Mouse (Mus musculus) Muller cell, postnatal 12 days (primary cell): ENCODE results near the gene Grn.
"Not testable (repeated sequence)": the region's sequence is repeated elsewhere in the genome, so short reads cannot be mapped to it uniquely, and the experiment has no call there.

Experiments
- DNase-seq: peaks from one replicate; pipeline ENCODE4 v3.0.0-alpha.2; 2015; ENCODE audit errors: inconsistent ontology term

Grn gene

DNA sequence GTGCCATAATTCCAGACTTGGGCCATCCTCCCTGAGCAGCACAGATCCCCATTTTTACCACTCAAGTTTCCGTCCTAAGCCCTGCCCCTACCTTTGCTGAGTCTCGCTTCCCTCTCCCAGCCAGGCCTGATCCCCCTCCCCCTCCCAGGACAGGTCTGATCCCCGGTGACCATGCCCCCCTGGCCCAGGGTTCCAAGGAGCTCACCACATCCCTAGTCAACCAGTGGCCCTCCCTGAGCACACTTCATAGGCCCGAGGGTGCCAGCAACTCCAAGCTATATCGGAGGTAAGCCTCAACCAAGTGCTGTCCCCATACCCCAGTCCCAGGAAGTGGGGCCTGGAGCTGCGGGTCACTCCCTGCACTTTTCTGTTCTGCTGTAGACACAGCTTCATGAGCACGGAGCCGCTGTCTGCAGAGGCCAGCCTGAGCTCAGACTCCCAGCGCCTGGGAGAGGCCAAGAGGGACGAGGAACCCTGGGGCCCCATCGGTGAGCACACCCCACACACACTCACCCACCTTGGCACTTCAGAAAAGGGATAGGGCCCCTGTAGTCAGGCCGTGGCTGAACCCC, 29.5 kb upstream of the Grn start:
- no peak for DNase-seq

DNA sequence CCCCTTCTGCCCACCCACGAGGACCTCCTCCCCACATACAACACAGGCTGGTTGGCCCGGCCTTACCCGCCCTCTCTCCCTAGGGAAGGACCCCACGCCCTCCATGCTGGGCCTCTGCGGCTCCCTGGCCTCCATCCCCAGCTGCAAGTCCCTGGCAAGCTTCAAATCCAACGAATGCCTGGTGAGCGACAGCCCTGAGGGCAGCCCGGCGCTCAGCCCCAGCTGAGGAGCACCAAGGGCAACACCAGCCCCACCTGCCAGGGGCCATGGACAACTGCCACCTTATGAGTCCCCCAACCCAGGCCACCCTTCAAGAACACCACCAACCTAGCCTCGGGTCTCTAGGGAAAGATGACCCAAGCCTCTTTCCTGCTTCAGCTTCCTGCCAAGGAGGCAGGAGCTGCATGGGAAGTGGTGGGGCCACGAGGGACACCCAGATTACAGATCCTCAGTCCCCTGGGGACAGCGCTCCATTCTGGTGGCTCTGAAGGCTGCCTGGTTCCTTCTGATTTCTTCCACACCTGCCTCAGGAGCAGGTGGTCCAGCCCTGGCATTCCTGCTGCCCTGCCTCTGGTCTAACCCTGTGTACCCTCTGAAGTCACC, 28.1 kb upstream of the Grn start:
- DNase-seq = no peak

DNA sequence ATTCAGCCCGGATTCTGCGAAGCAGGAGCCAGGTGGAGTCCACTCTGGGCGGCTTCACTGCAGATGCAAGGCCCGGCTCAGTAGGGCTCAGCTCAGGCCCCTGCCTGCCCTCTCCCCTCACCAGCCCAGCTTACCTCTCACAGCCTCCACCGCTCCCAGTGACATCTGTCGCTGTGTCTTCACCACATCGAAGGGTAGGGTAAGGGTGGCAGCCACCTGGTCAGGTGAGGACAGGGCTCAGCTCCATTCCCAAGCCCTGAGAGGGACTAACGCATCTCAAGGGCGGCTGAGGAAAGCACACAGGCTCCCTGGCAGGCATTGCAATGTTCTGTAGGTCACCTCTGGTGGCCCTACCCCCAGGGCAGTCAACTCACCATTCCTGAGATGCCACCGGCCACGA, 26.5 kb upstream of the Grn start:
- no peak for DNase-seq

DNA sequence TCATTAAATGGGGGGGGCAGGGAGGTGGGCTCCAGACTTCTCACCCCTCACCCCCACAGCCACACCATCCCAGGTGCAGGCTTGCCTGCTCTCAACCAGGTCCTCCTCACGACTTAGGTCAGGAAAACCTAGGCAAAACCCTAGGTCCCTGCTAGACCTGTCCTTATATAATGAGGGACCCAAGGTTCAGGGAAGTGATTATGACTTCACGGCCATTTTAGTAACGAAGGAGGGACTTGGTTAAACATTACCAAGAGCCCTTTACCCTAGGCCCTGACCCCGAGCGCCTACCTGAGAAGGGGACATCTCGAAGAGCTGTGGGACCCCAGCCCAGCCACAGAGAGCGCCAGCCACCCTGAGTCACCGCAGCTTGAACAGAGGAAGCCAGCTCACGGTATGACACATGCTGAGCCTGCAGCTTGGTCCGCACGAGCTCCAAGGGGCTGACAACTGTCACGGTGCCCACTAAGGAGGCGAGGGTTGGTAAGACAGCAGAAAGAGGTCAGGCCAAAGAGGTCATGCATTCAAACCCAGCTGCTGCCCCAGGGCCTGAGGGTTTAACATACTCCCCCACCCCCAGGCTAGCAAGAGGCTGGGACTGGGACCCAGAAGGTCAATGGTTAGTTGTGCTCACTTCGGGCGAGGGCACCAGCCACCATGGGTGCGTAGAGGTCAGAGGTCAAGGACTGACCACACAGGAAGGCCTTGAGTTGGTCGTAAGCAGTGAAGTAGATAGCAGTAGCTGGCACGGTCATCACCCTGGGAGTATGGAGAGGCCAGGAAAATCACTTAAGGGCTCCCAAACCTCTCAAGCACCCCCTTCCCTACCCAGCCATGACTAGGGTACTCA, 25.7 kb upstream of the Grn start:
- no peak for DNase-seq

DNA sequence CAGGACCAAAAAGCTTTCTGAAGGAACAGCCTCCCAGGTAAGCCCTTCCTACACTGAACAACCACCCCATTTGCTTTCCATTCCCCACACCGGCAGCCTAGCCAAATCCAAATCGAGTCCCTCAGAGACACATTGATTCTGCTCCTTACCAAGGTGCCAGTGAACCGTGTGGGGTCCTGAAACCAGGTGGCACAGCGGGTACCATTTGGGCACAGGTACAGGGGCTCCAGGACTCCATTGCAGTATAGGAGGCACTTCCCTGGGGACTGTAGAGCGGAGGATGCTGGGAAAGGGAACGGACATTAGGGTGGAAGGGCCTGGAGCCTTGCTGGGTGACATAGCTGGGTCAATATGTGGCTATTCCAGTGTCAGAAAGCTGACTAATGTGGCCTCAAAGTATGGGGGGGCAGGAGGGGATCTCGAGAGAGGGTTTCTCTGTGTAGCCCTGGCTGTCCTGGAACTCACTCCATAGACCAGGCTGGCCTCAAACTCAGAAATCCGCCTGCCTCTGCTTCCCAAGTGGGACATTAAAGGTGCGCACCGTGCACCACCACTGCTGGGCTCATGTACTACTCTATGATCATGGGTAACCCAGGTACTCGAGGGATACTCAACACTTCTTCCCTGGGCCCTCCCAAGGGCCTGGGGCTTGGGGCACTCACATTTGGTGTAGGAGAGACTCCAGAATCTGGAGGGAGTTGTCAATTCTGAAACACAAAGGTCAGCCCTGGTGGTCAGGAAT, 24.4 kb upstream of the Grn start:
- no peak for DNase-seq

DNA sequence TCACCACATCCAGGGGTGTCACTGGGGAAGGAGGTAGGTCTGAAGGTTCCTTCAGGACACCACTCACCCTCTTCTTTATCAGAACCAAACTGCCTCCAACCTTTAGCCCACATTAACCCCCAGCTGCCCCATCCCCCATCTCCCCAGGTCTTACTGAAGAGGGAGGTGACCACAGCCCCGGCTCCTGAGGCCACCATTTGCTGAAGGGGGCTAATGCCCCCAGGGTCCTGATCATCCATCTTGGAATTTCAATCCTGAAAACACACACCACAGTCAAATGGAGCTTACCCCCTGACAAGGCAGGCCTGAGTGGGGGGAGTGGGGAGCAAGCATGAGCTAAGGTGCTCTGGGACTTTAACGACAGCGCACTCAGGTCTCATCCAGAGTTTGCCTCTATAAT, 23.7 kb upstream of the Grn start:
- DNase-seq = no peak

DNA sequence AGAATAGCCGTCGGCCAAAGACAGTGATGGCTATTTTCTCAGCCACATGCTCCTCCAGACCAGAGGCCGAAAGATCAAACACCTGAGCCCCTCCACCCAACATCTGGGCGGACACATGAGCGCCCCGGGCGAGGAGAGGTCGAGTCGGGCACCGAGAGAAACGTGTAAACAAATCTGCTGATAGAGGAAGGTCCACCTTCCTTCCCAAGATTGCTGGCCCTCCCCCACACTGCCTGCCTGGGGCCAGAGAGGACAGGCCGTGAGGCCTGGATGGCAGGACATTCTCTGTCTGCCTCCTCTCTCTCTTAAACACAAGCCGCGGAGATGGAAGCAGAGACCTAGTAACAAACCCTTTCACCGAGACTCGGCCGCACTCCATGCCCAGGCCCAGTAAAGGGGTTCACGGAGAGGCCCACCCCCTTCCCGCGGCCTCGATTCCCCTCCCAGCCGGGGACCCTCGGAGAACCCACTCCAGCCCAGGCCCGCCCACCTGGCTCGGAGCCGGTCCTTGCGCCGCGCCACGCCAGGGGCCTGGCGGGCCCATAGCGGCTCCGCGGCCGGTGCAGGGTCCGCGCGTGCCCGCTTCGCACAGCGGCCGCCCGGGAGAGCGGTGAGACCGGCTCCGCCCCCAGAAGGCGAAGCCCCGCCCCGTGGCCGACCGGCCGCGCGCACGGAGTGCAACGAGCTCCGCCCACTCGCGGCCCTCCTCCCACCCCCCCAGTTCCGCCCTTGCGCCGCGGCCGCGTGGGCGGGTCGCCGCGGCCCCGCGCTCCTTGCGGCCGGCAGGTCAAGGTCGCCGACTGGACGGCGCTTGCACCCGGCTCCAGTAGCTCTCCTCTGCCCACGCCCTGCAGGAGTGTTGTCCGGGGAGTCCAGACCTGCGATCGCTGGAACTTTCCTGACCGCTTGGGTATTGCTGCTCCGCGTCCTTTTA, 22.9 kb upstream of the Grn start:
- DNase-seq = peak; percentile 96

DNA sequence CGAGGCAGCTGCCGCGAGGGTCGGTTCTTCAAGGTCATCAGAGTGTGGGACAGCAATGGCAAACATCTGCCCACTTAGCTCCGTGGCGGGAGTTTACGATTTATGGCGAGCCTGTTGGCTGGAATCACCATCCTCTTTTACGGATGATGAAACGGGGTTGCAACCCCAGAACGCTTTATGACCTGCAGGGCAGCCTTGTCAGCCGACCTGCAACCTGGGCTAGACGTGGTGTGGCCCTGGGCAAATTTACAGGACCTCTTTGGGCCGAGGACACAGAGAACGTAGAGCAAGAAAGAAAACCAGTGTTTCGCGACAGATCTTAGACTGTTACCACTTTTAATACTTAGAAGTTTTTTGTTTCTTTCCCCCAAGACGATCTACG, 22.3 kb upstream of the Grn start, which contains the start of gene Slc25a39:
TSS of gene Slc25a39 (minus strand) at position 113 of the 382 bp plus-strand sequence.
- DNase-seq = no peak

DNA sequence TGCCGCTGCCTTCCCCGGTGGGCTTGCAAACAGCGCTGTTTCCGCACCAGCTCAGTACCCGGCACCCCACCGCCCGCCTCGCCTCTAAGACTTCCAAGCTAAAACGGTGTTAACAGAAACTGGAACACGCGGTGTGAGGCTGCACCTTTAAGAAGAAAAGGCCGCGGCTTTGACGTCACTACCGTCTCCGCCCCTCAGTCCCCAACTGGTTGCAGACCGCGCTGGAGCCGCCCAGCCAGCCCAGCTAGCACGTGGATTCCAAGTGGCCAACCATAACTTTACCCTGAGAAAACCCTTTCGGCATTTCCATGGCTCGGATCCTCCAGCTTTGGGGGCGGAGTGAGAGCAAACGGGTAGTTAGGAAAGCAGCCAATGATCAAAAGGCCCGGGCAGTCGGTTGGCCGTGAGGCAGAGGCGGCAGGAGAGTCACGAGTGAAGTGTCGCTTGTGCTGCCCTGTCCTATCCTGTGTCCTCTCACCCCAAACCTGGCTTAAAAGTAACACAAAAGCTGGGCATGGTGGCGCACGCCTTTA, 21.7 kb upstream of the Grn start:
- DNase-seq = peak; percentile 99

DNA sequence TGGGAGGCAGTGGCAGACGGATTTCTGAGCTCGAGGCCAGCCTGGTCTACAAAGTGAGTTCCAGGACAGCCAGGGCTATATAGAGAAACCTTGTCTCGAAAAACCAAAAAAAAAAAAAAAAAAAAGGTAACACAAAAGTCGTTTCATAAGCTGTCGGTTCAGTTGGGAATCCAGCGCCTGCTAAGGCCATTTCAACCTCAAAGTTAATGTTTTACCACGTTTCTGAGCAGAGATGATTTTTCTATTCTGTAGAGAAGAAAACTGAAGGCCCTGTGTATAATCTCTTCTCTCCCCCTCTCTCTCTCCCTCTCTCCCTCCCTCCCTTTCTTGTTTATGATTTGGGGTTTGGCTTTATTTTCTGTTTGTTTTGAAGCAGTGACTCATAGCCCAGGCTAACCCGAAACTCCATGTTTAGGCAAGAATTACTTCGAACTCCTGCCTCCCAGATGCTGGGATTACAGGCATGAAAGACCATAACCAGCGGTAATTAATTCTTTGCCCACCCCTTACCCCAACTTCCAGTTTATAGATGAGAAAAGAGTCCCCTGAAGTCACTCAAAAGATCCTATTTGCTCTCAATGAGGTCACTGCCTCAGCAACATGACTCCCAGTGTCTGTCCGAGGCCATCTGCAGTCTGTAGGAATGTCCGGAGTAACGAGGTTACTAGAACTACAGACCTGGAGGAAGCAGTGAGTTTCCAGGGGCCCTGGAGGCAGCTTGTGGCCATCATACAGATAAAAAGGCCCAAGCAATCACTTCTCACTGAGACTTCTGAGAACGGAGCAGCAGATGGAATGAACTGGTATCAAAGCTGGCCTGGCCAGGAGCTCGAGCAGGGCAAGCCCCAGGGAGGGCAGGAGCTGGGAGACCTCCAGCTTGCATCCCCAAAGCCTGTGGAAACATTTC, 21.0 kb upstream of the Grn start:
- no peak for DNase-seq

DNA sequence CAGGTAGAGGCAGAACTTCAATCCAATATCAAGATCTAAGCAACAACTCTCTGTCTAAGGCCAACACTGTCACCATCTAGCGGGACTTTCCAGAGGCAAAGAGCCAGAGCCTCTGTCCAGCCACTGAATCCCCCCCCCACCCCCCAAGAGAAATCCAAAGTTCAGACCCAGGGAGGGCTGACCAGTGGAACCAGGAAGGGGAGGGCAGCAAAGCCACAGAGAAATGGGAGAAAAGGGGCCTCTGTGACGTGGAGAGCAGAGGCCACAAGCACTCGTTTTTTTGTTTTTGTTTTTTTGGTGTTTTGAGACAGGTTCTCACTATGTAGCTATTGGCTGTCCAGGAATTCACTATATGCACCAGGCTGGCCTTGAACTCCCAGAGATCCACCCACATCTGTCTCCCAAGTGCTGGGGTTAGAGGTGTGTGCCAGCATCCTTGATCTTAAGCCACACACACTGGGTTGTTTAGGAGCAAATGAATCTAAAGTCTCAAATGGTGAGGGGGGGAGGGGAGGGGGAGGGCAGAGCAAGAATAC, 20.3 kb upstream of the Grn start:
- DNase-seq = no peak

DNA sequence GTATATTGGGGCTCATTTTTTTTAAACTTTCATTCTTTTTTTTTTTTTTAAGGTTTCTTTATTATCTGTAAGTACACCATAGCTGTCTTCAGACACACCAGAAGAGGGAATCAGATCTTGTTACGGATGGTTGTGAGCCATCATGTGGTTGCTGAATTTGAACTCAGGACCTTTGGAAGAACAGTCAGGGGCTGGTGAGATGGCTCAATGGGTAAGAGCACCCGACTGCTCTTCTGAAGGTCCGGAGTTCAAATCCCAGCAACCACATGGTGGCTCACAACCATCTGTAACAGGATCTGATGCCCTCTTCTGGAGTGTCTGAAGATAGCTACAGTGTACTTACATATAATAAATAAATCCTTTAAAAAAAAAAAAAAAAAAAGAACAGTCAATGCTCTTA, 19.8 kb upstream of the Grn start:
- DNase-seq = not testable (repeated sequence)

DNA sequence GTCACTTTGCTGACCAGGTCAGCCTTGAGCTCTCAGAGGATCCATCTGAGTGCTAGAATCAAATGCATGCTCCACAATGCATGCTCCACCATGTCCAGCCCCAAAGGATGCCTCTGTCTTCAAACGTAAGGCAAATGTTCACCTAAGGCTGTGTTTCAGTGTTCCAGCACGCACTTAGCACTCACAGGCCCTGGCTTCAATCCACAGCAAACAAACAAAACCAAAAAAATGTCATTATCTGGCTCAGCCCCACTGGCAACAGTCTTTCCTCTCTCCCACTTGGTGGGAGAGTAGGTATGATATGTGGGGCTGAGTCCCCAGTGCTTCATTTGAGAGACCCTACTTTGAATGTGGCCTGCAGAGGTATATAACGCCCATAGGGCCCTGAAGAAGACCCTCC, 19.1 kb upstream of the Grn start:
- DNase-seq = no peak

DNA sequence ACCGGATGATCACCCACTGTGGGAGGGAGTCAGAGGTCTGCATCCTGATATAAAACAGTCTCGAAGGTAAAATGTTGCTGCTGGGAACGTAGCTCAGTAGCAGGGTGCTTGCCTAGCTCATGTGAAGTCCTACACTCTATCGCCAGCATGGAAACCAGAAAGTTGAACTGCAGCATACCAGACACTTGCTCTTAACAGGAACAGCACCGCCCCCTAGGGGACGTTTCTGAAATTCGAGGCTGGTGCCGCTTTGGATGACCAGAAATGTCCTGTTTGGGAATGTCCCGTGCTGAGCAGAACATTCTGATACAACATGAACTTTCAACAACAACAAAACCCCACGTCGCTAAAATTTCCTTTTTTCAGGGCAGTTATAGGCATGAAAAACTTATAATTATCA, 18.4 kb upstream of the Grn start:
- peak; percentile 88 for DNase-seq

DNA sequence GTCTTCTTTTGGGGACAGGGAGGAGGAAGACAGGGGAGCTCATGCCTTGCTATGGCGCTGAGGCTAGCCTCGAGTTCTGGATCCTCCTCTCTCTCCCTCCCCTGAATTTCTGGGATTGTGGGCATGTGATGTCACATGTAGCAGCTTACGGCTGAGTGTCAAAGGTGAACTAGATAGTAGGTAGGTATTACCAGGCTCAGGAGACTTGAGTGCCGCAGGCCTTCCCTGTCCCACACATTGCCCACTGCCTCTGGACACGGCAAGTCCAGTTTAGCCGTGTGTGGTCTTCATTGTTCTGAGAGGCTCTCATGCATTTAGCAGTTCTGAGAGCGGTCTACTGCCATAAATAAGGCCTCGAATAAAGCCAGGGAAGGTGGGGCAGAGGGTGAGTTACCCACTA, 17.1 kb upstream of the Grn start:
- no peak for DNase-seq

DNA sequence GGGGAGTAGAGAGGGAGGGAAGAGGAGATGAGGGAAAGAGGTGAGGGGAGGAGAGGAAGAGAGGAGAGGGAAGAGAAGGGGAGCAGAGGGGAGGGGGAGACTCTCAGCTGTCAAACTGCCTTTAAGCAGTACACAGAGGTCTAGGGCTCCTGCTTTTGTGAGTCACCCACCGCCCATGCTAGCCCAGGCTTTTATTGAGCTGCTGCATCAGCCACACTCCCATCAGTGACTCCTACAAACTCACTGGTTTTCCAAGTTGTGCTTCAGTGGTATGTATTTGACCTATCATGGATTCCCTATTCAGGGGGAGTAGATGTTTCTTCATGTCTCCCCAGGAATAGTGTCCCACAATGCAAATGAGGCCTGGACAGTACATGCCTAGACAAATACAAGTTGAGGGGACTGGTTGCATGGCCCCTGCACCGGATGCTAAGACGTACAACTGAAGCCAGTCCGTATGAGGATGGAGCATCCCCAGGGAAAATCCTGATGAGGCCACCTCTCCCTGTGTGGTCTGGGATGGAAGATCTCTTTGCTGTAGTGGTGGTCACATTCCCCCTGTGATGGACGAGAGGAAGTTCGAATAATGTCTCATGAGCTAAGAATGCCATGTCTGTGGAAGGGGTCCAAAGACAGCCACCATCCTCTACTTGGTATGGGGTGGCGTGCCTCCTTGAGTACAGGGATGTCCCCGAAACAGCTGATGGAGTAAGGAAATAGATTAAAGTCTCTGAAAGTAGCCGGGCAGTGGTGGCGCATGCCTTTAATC, 14.9 kb upstream of the Grn start:
- no peak for DNase-seq

DNA sequence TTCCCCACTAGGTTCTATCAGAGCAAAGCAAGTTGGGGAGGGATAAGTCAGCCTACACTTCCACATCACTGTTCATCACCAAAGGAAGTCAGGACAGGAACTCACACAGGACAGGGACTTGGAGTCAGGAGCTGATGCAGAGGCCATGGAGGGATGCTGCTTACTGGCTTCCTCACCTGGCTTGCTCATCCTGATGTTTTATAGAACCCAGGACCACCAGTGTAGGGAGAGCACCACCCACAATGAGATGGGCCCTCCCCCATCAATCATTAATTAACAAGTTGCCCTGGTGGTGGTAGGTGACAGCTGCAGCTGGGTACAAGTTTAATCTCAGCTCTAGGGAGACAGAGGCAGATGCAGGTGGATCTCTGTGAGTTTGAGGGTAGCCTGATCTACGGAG, 13.0 kb upstream of the Grn start:
- no peak for DNase-seq

DNA sequence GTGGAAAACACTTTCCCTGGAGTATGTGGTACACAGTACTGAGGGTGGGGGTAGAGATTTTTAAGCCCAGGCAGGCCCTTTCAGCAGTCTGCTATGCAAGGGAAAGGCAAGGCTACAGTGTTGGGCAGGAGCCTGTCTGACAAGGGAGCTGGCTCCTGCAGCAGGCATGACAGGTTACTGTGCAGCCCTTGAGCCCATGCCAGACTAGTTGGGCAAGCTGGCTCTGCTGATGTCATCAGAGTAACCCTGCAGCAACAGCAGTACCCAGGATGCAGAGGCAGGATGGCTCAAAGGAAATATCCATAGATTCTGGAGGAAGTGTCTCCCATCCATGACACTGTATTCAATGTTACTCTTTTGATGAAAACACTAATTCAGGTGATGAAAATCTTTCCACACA, 11.2 kb upstream of the Grn start:
- no peak for DNase-seq

DNA sequence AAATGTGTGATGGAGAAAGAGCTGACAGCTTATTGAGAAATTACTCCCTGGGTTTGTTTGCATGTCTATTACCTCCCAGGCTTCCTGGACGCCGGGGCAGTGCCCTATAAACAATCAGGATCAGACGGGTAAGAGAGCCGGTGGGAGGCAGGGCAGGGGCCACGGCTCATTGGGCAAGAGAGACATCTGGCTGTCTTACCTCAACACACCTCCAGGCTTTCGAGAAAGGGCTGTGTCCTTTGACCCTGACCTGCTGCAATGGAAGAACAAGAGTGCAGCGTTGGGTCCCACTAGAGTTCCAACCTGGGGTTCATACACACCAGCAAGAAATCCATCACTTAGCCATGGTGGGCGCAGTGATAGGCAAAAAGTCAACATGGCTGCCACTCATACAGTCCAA, 8.6 kb upstream of the Grn start:
- DNase-seq = no peak
